Mouse (Mus musculus) liver, postnatal 0 days (tissue): ENCODE measurements around the gene Grik4.

Source experiments
- CTCF ChIP-seq: sonication (generic); IDR thresholded peaks from 2 replicates; pipeline ENCODE4 v1.5.1; 2016; ENCODE audit warnings: antibody characterized with exemption, low read depth
- EP300 ChIP-seq: IDR thresholded peaks from 2 replicates; pipeline ENCODE4 v1.6.1; 2016; ENCODE audit warnings: antibody characterized with exemption, low read depth, mild to moderate bottlenecking

- no peak for TF ChIP-seq EP300
- TF ChIP-seq CTCF = no peak
Observed at GRCm38 (mm10) chr9:42892765-42893164, 51.5 kb downstream of the Grik4 start.
